Mouse (Mus musculus) thymus, postnatal 10 days (tissue): ENCODE measurements around the gene Iqcf6.
A peak's percentile ranks its signal among the peaks of the same experiment; 100 is the strongest.

Source experiments
- DNase-seq, 2 experiments: peaks; one replicate each; pipeline ENCODE4 v3.0.0; 2021; ENCODE audit warnings: low spot score in 2 of 2

Gene Iqcf6

GRCm38 (mm10) chr9:106656820-106657219 is 30.4 kb downstream of the Iqcf6 start:
- DNase-seq: no peak

- no peak for DNase-seq
Measured at GRCm38 (mm10) chr9:106657592-106657991, 31.2 kb downstream of the Iqcf6 start.

- DNase-seq: no peak
Measured at GRCm38 (mm10) chr9:106659441-106659840, 33.1 kb downstream of the Iqcf6 start.

GRCm38 (mm10) chr9:106659935-106660334 is 33.6 kb downstream of the Iqcf6 start:
- DNase-seq: no peak

GRCm38 (mm10) chr9:106663200-106663599 is 36.8 kb downstream of the Iqcf6 start:
- no peak for DNase-seq

- DNase-seq: no peak
Measured at GRCm38 (mm10) chr9:106664433-106664832, 38.1 kb downstream of the Iqcf6 start.

- no peak for DNase-seq
Measured at GRCm38 (mm10) chr9:106664856-106665255, 38.5 kb downstream of the Iqcf6 start.

- no peak for DNase-seq
Measured at GRCm38 (mm10) chr9:106673860-106674259, 47.5 kb downstream of the Iqcf6 start.

GRCm38 (mm10) chr9:106675480-106675879 is 49.1 kb downstream of the Iqcf6 start:
- DNase-seq: peak; percentile 52 to 75

- no peak for DNase-seq
Measured at GRCm38 (mm10) chr9:106675965-106676364, 49.6 kb downstream of the Iqcf6 start.

- no peak for DNase-seq
Measured at GRCm38 (mm10) chr9:106676571-106676970, 50.2 kb downstream of the Iqcf6 start.
